Mouse (Mus musculus) kidney, adult 2 months (tissue): ENCODE measurements around the gene Sesn2. TPM values are rescaled to one million over a fixed set of nuclear protein-coding genes. Genes with fewer than 3 reads are reported as not detected.

ENCODE experiments used
- DNase-seq: peaks from one replicate; pipeline ENCODE4 v3.0.0; 2021
- H3K27ac ChIP-seq: fragments of 200-500 bp; 2 replicates; pipeline ENCODE4 v1.5.1; 2012; ENCODE audit warnings: low read depth, low read length, control low read depth, inconsistent platforms; ENCODE audit not compliant: insufficient read depth
- H3K27me3 ChIP-seq: fragments of 200-500 bp; replicated peaks from 2 replicates; pipeline ENCODE4 v1.6.1; 2012; ENCODE audit warnings: mild to moderate bottlenecking, moderate library complexity, low read length, inconsistent platforms; ENCODE audit not compliant: control insufficient read depth, insufficient read depth
- H3K36me3 ChIP-seq: fragments of 200-500 bp; 2 replicates; pipeline ENCODE4 v1.6.1; 2012; ENCODE audit warnings: mild to moderate bottlenecking, moderate library complexity, low read length, inconsistent platforms; ENCODE audit not compliant: control insufficient read depth, insufficient read depth
- H3K4me1 ChIP-seq: fragments of 200-500 bp; 2 replicates; pipeline ENCODE4 v1.6.1; 2011; ENCODE audit warnings: low read length; ENCODE audit not compliant: control insufficient read depth, insufficient read depth
- H3K4me3 ChIP-seq: fragments of 200-500 bp; 2 replicates; pipeline ENCODE4 v1.5.1; 2011; ENCODE audit warnings: mild to moderate bottlenecking, low read depth, low read length, control low read depth; ENCODE audit not compliant: insufficient read depth
- CTCF ChIP-seq: fragments of 200-500 bp; conservative IDR thresholded peaks from 2 replicates; pipeline ENCODE4 v1.5.1; 2011; ENCODE audit warnings: low read depth, mild to moderate bottlenecking, control low read depth, low read length, moderate library complexity, mixed read lengths; ENCODE audit not compliant: insufficient read depth, insufficient read length
- POLR2A ChIP-seq: fragments of 200-500 bp; IDR thresholded peaks from one replicate; pipeline ENCODE4 v1.6.1; 2011; ENCODE audit warnings: low read depth, low read length, control low read depth
- WGBS: fragments of 180-500 bp; shearing (Covaris S2); methylation state at CpG from one replicate; pipeline ENCODE4 v1.1.7; 2018; 5-methylcytosine and 5-hydroxymethylcytosine counted together
- polyA plus RNA-seq: library from polyadenylated mRNA; depleted of rRNA; stranded (reverse); fragments of >200 nt; gene quantifications from 2 replicates; pipeline ENCODE4 v1.2.3, GENCODE M21; 2012

Sesn2 gene
- polyA plus RNA-seq, 1 experiment, result 26.7 TPM

GRCm38 (mm10) chr4:132527917-132528522, 17.7 kb upstream of the Sesn2 start:
- Histone ChIP-seq H3K4me1 (0 out of 2 replicates have a peak, but pooled peaks cover 4% of the 10 kb centered on the region), H3K36me3 (no peaks in the 10 kb centered on the region; the same call in 1 of the 2 replicates), H3K27ac (no peak overlapping the region), H3K4me3 (no peak overlapping the region), H3K27me3 (no peaks in the 10 kb centered on the region)
- 90% methylated on average over 8 of the region's 8 CpGs for WGBS
- DNase-seq, result no peak
- no peak for TF ChIP-seq CTCF
- no peak for TF ChIP-seq POLR2A

- WGBS, result 54% methylated on average over 2 of the region's 2 CpGs
- TF ChIP-seq CTCF (peak; percentile 50), POLR2A (no peak)
Measured at GRCm38 (mm10) chr4:132526678-132527077, 16.4 kb upstream of the Sesn2 start.

GRCm38 (mm10) chr4:132524808-132525207, 14.5 kb upstream of the Sesn2 start:
- Histone ChIP-seq H3K4me3 (no peak overlapping the region), H3K4me1 (no peaks in the 10 kb centered on the region), H3K27ac (no peak overlapping the region), H3K27me3 (no peaks in the 10 kb centered on the region), H3K36me3 (no peaks in the 10 kb centered on the region)
- WGBS, result 50% methylated on average over 6 of the region's 6 CpGs
- no peak for TF ChIP-seq CTCF
- DNase-seq, result no peak

More at GRCm38 (mm10) chr4:132526678-132527077, 16.4 kb upstream of the Sesn2 start:
- H3K36me3 ChIP-seq, result no peaks in the 10 kb centered on the region; the same call in 1 of the 2 replicates
- no peaks in the 10 kb centered on the region for H3K4me1 ChIP-seq
- H3K27ac ChIP-seq, result no peak overlapping the region
- DNase-seq, result peak; percentile 38
- H3K4me3 ChIP-seq, result no peak overlapping the region
- H3K27me3 ChIP-seq, result no peaks in the 10 kb centered on the region

GRCm38 (mm10) chr4:132524321-132524741, 14.0 kb upstream of the Sesn2 start:
- WGBS, result 25% methylated on average over 11 of the region's 11 CpGs
- DNase-seq, result peak; percentile 33
- H3K4me3 ChIP-seq, result no peak overlapping the region
- TF ChIP-seq POLR2A, result no peak
- TF ChIP-seq CTCF, result no peak
- no peaks in the 10 kb centered on the region for H3K36me3 ChIP-seq
- H3K4me1 ChIP-seq, result no peaks in the 10 kb centered on the region
- H3K27me3 ChIP-seq, result no peaks in the 10 kb centered on the region
- H3K27ac ChIP-seq, result no peak overlapping the region

GRCm38 (mm10) chr4:132519188-132519587, 8.9 kb upstream of the Sesn2 start:
- no peak for DNase-seq
- WGBS, result 77% methylated on average over 3 of the region's 3 CpGs
- Histone ChIP-seq H3K27me3 (no peaks in the 10 kb centered on the region), H3K4me3 (no peak overlapping the region), H3K36me3 (no peaks in the 10 kb centered on the region), H3K4me1 (peaks cover 14% of the 10 kb centered on the region), H3K27ac (no peak overlapping the region)
- TF ChIP-seq CTCF (no peak), POLR2A (no peak)

GRCm38 (mm10) chr4:132518066-132518465, 7.8 kb upstream of the Sesn2 start:
- no peak overlapping the region for H3K4me3 ChIP-seq
- H3K27ac ChIP-seq, result peak overlapping the region; percentile 87
- peak; percentile 95 for DNase-seq
- 26% methylated on average over 8 of the region's 8 CpGs for WGBS
- H3K27me3 ChIP-seq, result no peaks in the 10 kb centered on the region
- H3K36me3 ChIP-seq, result no peaks in the 10 kb centered on the region
- no peak for TF ChIP-seq CTCF
- TF ChIP-seq POLR2A, result no peak
- H3K4me1 ChIP-seq, result peaks cover 14% of the 10 kb centered on the region

- TF ChIP-seq CTCF (no peak), POLR2A (peak; percentile 31)
- DNase-seq, result peak; percentile 99
- no peaks in the 10 kb centered on the region for H3K36me3 ChIP-seq
- WGBS, result 16% methylated on average over 22 of the region's 22 CpGs
- H3K4me1 ChIP-seq, result peaks cover 14% of the 10 kb centered on the region
- no peaks in the 10 kb centered on the region for H3K27me3 ChIP-seq
- H3K4me3 ChIP-seq, result peak overlapping the region; percentile 53
- peak overlapping the region; percentile 94 for H3K27ac ChIP-seq
Measured at GRCm38 (mm10) chr4:132515369-132516155, 5.3 kb upstream of the Sesn2 start.
